Mouse (Mus musculus): ENCODE data around the gene Bola2. TPM values are rescaled to one million over a fixed set of nuclear protein-coding genes. Genes with fewer than 3 reads are reported as not detected.

Bola2 gene
- total and polyA plus RNA-seq, 3 experiments, result 163 to 436 TPM; not detected in 1

- Histone ChIP-seq H3K9me3 (replicated peaks; ENCODE audit: insufficient read depth, low read length) (no peaks in the 10 kb centered on the region), H3K9ac (ENCODE audit: control insufficient read depth, low read depth, low read length, poor library complexity, severe bottlenecking) (no peak overlapping the region), H3K4me1 (ENCODE audit: control insufficient read depth in 1 of 2, insufficient read depth in 2 of 2, low read length in 2 of 2) (no peaks in the 10 kb centered on the region; a peak in 1 of 4 replicates), H3K27ac (ENCODE audit: control insufficient read depth, low read depth, low read length) (no peak overlapping the region), H3K36me3 (ENCODE audit: control insufficient read depth in 1 of 2, insufficient read depth in 2 of 2, low read length in 2 of 2) (no peaks in the 10 kb centered on the region), H3K4me3 (ENCODE audit: control insufficient read depth in 1 of 2, insufficient read depth in 1 of 2, low read depth in 2 of 2, low read length in 2 of 2) (no peak overlapping the region), H3K27me3 (ENCODE audit: control insufficient read depth in 1 of 2, insufficient read depth in 2 of 2, low read length in 2 of 2) (no peaks in the 10 kb centered on the region), H3K79me2 (ENCODE audit: control insufficient read depth, insufficient read depth, low read length, poor library complexity) (no peaks in the 10 kb centered on the region)
- DNase-seq (ENCODE audit: low read depth, low spot score), result no peak
- no peak for TF ChIP-seq NELFE (IDR thresholded peaks at IDR 0.05; ENCODE audit: low read depth, low read length)
- no peak for TF ChIP-seq MEF2A (IDR thresholded peaks at IDR 0.05; ENCODE audit: extremely low read depth, insufficient replicate concordance, low read depth, low read length, poor library complexity, severe bottlenecking)
- no peak for TF ChIP-seq CHD2 (IDR thresholded peaks at IDR 0.05; ENCODE audit: low read length)
- TF ChIP-seq ELF1 (IDR thresholded peaks at IDR 0.05; ENCODE audit: low read depth, low read length), result no peak
- TF ChIP-seq POLR2A (IDR thresholded peaks at IDR 0.05; ENCODE audit: control insufficient read depth in 1 of 2, insufficient read depth in 1 of 2, low read depth in 1 of 2, low read length in 2 of 2, poor library complexity in 1 of 2), result no peak
- TF ChIP-seq ZC3H11A (IDR thresholded peaks at IDR 0.05; ENCODE audit: low read depth, low read length), result no peak
Observed at GRCm38 (mm10) chr7:126689021-126689420, 6.2 kb upstream of the Bola2 start.

GRCm38 (mm10) chr7:126690737-126691136 lies 4.5 kb upstream of the Bola2 start:
- peaks cover 3% of the 10 kb centered on the region; the same call in 1 of the 2 replicates for H3K79me2 ChIP-seq (ENCODE audit: control insufficient read depth, insufficient read depth, low read length, poor library complexity)
- H3K9me3 ChIP-seq (replicated peaks; ENCODE audit: insufficient read depth, low read length), result no peaks in the 10 kb centered on the region
- H3K36me3 ChIP-seq (ENCODE audit: control insufficient read depth in 1 of 2, insufficient read depth in 2 of 2, low read length in 2 of 2), result peaks cover 0 to 4% of the 10 kb centered on the region in 2 experiments; a peak in 2 of 4 replicates
- no peak for TF ChIP-seq MAX (IDR thresholded peaks at IDR 0.05; ENCODE audit: low read length)
- no peak for TF ChIP-seq POLR2AphosphoS2 (IDR thresholded peaks at IDR 0.05; ENCODE audit: low read length)
- TF ChIP-seq POLR2AphosphoS5 (IDR thresholded peaks at IDR 0.05; ENCODE audit: borderline replicate concordance, low read depth, low read length), result no peak
- TF ChIP-seq ZKSCAN1 (IDR thresholded peaks at IDR 0.05; ENCODE audit: low read depth, low read length), result no peak
- TF ChIP-seq GABPA (IDR thresholded peaks at IDR 0.05; ENCODE audit: low read depth, low read length), result no peak
- no peak for TF ChIP-seq BHLHE40 (IDR thresholded peaks at IDR 0.05; ENCODE audit: borderline replicate concordance, low read depth, low read length)
- TF ChIP-seq HCFC1 (IDR thresholded peaks at IDR 0.05; ENCODE audit: low read depth, low read length), result no peak
- no peak for TF ChIP-seq GATA1 (IDR thresholded peaks at IDR 0.05; ENCODE audit: low read depth, low read length)
- no peak for TF ChIP-seq ETS1 (IDR thresholded peaks at IDR 0.05; ENCODE audit: low read depth, low read length)
- no peak for TF ChIP-seq USF1 (IDR thresholded peaks at IDR 0.05; ENCODE audit: low read depth, low read length)
- TF ChIP-seq MAZ (IDR thresholded peaks at IDR 0.05; ENCODE audit: low read depth, low read length), result no peak
- no peak for TF ChIP-seq TBP (IDR thresholded peaks at IDR 0.05; ENCODE audit: low read depth, low read length)
- TF ChIP-seq MYB (IDR thresholded peaks at IDR 0.05; ENCODE audit: low read depth, low read length), result no peak
- TF ChIP-seq SMC3 (IDR thresholded peaks at IDR 0.05; ENCODE audit: low read depth, low read length), result no peak
- no peak for DNase-seq (ENCODE audit: low read depth, low spot score)
- H3K27ac ChIP-seq (ENCODE audit: control insufficient read depth, low read depth, low read length), result no peak overlapping the region
- no peak overlapping the region for H3K9ac ChIP-seq (ENCODE audit: control insufficient read depth, low read depth, low read length, poor library complexity, severe bottlenecking)
- peaks cover 0 to 4% of the 10 kb centered on the region in 2 experiments; a peak in 1 of 4 replicates for H3K4me1 ChIP-seq (ENCODE audit: control insufficient read depth in 1 of 2, insufficient read depth in 2 of 2, low read length in 2 of 2)
- H3K4me3 ChIP-seq (ENCODE audit: control insufficient read depth in 1 of 2, insufficient read depth in 1 of 2, low read depth in 2 of 2, low read length in 2 of 2), result no peak overlapping the region
- no peaks in the 10 kb centered on the region for H3K27me3 ChIP-seq (ENCODE audit: control insufficient read depth in 1 of 2, insufficient read depth in 2 of 2, low read length in 2 of 2)

Data from MEL (cell line).